Mouse (Mus musculus): Measurements from ENCODE around the gene Unc5cl. TPM values are rescaled to one million over a fixed set of nuclear protein-coding genes. Genes with fewer than 3 reads are reported as not detected.

Gene Unc5cl
- total RNA-seq, 2 experiments from 2014 or later = 0.11 to 0.27 TPM

DNA sequence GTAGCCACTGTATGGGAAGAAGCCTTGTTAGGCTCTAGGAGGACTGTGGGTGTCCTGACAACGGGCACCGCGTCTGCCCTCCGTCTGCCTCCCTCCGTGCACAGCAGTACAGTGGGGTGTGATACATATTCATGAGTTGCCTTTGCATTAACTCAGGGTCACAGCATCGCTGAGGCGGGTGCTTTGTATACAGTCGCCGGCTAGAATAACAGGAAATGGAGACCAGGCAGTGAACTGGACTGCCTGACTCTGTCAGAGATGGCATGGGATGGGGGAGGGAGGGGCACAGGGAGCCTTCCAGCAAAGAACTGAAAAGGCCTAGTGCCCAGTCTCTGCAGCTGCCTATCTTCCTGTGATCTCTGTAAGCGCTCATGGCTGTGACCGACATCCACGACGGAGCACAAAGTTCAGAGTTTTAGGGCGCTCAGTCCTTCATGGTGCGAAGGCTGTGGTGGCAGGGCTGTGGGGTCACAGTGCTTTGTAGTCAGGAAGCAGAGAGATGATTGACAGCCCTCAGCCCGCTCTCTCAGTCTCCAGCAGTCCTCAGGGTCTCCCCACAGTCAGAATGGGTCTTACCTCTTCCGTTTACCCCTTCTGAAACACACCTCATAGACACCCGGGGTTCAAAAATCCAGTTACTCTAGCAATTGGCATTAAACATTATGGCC is 58.0 kb downstream of the Unc5cl start:
- no peak for DNase-seq (ENCODE audit: low spot score in 2 of 2)
- intact Hi-C loops (cut with DNase I) = no loop called here

DNA sequence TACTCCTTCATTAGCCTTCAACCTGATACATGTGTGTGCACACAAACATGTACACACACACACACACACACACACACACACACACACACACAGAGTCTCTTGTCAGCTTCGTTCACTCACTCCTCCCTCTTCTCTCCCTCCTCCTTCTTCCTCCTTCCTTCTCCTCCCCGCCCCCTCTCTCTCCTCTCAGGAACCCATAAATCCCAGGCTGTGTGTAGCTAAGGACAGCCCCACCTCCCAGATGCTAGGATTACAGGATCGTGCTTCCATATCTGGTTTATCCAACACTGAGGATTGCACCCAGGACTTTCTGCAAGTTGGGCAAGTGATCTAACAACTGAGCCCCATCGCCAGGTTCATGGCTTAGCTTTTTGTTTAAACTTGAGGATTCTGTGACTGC is 59.9 kb downstream of the Unc5cl start:
- intact Hi-C loops (cut with DNase I) = no loop called here
- no peak for DNase-seq (ENCODE audit: low spot score in 2 of 2)

GRCm38 (mm10) chr17:48519046-48519445 is 64.3 kb downstream of the Unc5cl start:
- no peak for DNase-seq (ENCODE audit: low spot score in 2 of 2)
- intact Hi-C loops (cut with DNase I) = no loop called here

DNA sequence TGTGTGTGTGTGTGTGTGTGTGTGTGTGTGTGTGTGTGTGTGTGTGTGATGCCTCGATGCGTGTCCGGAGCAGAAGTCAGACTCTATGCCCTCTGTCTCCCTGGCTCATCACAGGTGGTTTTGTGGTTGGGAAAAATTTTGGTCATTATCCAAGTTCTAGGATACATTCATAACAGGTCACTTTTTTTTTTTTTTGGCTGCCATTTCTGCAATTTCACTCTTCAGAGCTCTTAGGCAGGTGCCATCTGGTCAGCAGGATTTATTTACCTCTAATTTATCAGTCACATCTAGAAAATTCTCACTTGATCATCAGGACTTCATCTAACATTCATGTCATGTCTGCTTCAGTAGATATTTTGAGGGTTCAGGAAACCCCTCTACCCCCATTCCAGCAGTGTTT is 65.7 kb downstream of the Unc5cl start:
- DNase-seq (ENCODE audit: low spot score in 2 of 2) = no peak
- intact Hi-C loops (cut with DNase I) = no loop called here

DNA sequence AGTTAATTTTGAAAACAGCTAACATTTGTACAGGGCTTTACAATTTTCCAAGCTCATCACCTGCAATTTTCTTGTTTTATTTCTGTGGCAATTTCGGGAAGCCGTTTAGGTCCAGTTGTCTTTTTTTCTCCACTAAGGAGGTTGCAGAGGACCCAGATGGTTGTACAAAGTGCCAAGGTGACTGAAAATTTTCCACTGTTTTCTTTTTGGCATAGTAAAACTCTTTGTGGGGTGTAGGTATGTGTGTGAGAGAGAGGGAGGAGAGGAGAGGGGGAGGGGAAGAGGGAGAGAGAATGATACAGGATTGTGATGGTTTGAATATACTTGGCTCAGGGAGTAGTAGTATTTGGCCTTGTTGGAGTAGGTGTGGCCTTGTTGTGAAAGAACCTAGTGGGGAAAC is 68.4 kb downstream of the Unc5cl start:
- intact Hi-C loops (cut with DNase I) = no loop called here
- no peak for DNase-seq (ENCODE audit: low spot score in 2 of 2)

- intact Hi-C loops (cut with DNase I) = no loop called here
- no peak for DNase-seq (ENCODE audit: low spot score in 2 of 2)
These were observed 79.4 kb downstream of the Unc5cl start for GRCm38 (mm10) chr17:48533844-48534705.

DNA sequence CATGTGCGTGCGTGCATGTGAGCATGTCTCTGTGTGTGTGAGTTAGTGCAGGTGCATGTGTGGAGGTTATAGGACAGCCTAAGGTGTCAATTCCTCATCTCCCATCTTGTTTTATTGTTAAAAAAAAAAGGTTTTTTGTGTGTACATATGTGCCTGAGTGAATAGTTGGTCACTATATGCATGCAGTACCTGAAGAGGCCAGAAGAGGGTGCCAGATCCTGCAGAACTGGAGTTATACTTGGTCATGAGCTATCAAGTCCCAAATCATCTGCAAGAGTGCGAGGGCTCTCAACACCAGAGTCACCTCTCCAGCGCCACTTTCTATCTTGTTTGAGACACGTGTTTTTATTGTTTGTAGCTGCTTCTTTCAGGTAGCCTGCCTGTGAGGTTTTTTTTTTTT is 83.6 kb downstream of the Unc5cl start:
- peak in 1 of 2 experiments; percentile 13 for DNase-seq (ENCODE audit: low spot score in 2 of 2)
- intact Hi-C loops (cut with DNase I) = no loop called here

DNA sequence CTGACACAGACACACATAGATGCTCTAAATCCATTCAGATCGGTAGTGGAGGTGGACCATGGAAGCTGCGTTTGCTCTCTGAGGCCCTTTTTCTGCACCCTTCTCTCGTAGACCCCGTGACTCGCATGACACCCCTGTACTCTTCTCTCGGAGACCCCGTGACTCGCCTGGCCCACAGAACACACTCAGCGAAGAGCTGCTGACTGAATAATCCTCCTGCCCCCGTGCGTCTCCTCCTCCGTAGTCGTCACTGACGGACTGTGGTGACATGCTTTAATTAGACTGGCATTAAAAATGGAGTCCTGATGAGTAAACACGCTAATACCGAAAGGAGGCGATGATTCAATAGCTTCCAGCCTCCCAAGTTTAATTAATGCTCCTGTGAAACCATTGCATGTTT is 84.6 kb downstream of the Unc5cl start:
- DNase-seq (ENCODE audit: low spot score in 2 of 2) = peak in 1 of 2 experiments; percentile 35

DNA sequence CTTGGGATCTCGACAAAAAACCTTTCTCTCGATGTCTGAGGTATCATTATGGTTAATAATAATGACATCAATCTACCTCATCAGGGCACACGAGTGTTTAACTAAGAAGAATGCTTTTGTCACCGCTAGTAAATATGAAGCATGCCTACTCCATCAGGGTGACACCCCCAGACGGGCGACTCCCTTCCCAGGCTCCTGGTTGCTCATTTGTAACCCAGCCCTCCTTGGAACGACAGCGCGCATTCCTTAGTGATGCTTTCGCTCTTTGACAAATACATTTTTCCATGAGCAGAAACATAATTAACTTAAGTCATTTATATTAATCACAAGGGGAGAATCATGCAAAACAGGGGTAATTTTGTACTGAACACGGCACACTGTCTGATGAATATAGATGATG is 88.0 kb downstream of the Unc5cl start:
- intact Hi-C loops (cut with DNase I) = loop anchor here (2.0 kb wide), 1 partner anchor 42 kb away; no protein-coding TSS in a partner anchor
- peak in 1 of 2 experiments; percentile 28 for DNase-seq (ENCODE audit: low spot score in 2 of 2)

More for the DNA sequence above, 84.6 kb downstream of the Unc5cl start:
- intact Hi-C loops (cut with DNase I) = no loop called here

DNA sequence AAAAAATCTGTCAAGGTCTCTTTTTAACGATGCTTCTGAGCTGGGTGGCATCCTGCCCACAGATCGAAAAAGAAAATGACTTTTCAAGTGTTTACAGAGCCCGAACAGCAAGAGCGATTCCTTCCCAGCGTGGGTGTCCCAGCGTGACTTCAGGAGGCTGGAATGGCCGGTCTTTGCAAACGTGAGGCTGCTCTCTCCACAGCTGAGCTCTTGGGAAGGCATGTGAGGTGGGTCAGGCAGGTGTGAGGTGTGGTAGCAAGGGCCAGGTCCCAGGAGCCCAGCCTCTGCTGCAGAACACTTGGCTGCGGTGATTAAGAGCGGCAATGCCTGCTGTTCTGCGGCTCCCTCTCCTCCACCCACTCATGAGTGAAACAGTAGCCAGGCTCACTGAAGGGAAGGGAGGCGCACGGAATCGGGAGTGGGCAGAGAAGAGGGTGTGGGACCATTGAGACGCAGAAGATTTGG is 88.6 kb downstream of the Unc5cl start:
- DNase-seq (ENCODE audit: low spot score in 2 of 2) = peak; percentile 78 to 90
- intact Hi-C loops (cut with DNase I) = loop anchor here (2.0 kb wide), 1 partner anchor 41 kb away; no protein-coding TSS in a partner anchor

GRCm38 (mm10) chr17:48544722-48545121 is 90.0 kb downstream of the Unc5cl start:
- intact Hi-C loops (cut with DNase I) = loop anchor here (2.0 kb wide), 1 partner anchor 378 kb away; no protein-coding TSS in a partner anchor
- no peak for DNase-seq (ENCODE audit: low spot score in 2 of 2)

DNA sequence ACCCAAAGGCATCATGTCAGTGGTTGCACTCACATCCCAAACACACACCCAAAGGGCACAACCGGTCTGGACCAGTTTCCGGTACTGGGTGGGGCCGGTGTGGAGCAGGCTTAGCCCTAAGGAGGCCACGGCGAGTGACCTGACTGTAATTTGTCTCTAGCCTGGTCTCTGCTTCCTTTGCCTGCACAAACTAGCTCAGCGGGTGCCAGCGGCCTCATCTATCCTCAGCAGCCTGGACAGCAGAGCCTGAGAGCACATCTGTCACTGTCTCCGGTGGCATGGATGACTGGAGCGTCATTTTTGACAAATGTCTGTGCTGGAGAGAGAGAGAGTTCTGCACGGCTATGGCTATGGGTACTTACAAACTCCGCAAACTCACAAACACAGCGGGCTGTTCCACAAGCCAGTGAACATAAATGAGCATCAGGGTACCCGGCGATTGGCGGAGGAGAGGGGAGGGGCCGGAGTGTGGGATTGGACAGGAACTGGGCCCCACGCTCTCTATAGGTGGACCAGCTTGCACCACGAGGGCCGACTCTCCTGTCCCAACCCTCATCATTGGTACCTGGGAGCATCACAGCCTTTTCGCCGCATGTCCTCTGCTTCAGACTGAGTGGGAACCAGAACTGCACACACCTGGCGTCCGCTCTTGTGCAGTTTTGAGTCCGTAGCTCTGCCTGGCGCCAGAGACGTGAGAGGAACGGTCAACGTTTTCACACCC is 90.7 kb downstream of the Unc5cl start:
- DNase-seq (ENCODE audit: low spot score in 2 of 2) = peak; percentile 62 to 73
- intact Hi-C loops (cut with DNase I) = loop anchor here (2.0 kb wide), 1 partner anchor 377 kb away; no protein-coding TSS in a partner anchor

DNA sequence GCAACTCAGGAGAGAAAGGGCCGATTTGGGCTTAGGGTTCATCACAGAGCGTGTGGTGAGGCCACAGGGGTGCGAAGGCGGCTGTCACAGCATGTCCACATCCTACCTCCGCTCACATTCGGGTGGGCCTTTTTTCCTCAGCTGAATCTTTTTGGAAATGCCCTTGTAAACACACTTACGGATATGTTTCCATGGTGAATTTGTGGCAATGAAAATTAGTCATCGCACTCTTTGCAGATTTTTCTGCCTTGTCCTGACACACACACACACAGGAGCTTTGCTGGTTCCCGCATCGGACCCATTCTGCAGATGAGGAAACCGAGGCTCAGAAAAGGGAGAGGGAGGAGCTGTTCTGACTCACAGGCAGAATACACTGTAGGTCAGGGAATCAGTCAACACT is 91.3 kb downstream of the Unc5cl start:
- intact Hi-C loops (cut with DNase I) = no loop called here
- peak in 1 of 2 experiments; percentile 54 for DNase-seq (ENCODE audit: low spot score in 2 of 2)

- DNase-seq (ENCODE audit: low spot score in 2 of 2) = no peak
- intact Hi-C loops (cut with DNase I) = no loop called here
These were observed 93.0 kb downstream of the Unc5cl start for GRCm38 (mm10) chr17:48547668-48548067.

DNA sequence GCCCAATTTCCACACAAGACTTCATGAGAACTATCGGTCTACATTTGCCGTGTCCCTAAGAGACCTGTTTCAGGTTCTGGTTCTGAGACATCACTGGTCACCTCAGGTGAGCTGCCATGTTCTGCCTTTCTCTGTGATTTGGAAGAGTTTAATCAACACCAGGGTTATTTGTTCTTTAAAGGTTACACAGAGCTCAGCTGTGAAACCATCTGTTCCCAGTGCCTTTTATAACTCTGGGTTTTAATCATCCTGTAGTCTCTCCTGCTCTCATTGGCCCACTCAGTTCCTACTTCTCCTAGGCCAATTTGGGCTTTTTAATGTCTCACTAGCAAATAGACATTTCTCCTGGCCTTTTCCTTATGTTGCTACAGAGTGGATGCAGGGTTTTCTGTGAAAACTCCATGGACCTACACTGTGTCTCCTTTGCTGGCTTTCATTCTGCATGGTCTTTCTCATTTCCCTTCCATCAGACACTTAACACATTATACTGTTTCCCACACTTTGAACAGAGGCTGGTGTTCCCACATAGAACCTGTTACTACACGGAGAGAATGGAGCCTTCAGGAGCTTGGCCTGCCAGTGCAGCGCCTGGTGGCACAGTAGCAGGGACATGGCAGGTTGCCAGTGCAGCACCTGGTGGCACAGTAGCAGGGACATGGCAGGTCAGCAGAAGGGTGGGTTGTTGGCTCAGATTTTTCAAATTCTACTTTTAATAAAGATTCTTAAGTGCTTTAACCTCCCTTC is 97.3 kb downstream of the Unc5cl start:
- peak in 1 of 2 experiments; percentile 55 for DNase-seq (ENCODE audit: low spot score in 2 of 2)
- intact Hi-C loops (cut with DNase I) = no loop called here

- no peak for DNase-seq (ENCODE audit: low spot score in 2 of 2)
- intact Hi-C loops (cut with DNase I) = no loop called here
These were observed 97.8 kb downstream of the Unc5cl start for GRCm38 (mm10) chr17:48552532-48552915.

GRCm38 (mm10) chr17:48556223-48556962 is 101.7 kb downstream of the Unc5cl start:
- intact Hi-C loops (cut with DNase I) = no loop called here
- DNase-seq (ENCODE audit: low spot score in 2 of 2) = no peak

DNA sequence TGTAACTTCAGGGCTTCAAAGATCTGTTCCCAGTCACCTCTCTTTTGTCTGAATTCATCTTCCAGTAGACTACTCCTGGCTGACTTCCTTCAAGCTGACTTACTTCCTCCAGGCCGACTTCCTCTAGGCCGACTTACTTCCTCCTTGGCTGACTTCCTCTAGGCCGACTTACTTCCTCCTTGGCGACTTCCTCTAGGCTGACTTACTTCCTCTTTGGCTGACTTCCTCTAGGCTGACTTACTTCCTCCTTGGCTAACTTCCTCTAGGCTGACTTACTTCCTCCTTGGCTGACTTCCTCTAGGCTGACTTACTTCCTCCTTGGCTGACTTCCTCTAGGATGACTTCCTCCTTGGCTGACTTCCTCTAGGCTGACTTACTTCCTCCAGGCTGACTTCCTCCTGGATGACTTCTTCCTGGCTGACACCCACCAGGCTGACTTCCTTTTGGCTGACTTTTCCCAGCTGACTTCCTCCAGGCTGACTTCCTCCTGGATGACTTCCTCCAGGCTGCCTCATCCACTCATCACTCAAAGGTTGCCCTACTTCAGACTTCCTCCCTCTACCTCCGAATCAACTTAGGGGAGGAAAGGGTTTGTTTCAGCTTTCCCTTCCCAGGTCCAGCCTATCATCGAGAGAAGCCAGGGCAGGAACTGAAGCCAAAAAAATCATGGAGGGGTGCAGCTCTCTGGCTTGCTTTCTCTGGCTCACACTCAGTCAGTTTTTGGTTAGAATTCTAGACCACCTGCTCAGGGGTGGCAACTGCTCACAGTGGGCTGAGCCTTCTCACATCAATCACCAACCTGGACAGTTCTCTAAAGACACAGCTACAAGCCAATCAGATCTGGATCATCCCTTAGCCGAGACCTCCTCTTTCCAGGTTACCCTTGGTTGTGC is 103.4 kb downstream of the Unc5cl start:
- intact Hi-C loops (cut with DNase I) = no loop called here

More for the DNA sequence above, 103.4 kb downstream of the Unc5cl start:
- no peak for DNase-seq (ENCODE audit: low spot score in 2 of 2)
